Mouse (Mus musculus) intestine, embryonic 15.5 days (tissue): ENCODE data around the gene Hsp90ab1. TPM values are rescaled to one million over a fixed set of nuclear protein-coding genes. Genes with fewer than 3 reads are reported as not detected.

ENCODE experiments used
- ATAC-seq: fragments of 200-750 bp; cut with Nextera tagmentation; 2 replicates; pipeline ENCODE4 v1.8.0; 2017; ENCODE audit warnings: moderate TSS enrichment, moderate library complexity
- H3K27ac ChIP-seq: fragments of 300-500 bp; sonication (generic); 2 replicates; pipeline ENCODE4 v1.5.1; 2015; ENCODE audit warnings: mild to moderate bottlenecking, inconsistent platforms
- H3K27me3 ChIP-seq: fragments of 300-500 bp; sonication (generic); replicated peaks from 2 replicates; pipeline ENCODE4 v1.6.1; 2015; ENCODE audit warnings: inconsistent platforms
- H3K36me3 ChIP-seq: fragments of 300-500 bp; sonication (generic); 2 replicates; pipeline ENCODE4 v1.6.1; 2015; ENCODE audit warnings: inconsistent platforms
- H3K4me1 ChIP-seq: fragments of 300-500 bp; sonication (generic); replicated peaks from 2 replicates; pipeline ENCODE4 v1.6.1; 2015; ENCODE audit warnings: inconsistent platforms
- H3K4me2 ChIP-seq: fragments of 300-500 bp; sonication (generic); replicated peaks from 2 replicates; pipeline ENCODE4 v1.6.1; 2015; ENCODE audit warnings: mild to moderate bottlenecking, inconsistent platforms
- H3K4me3 ChIP-seq: fragments of 300-500 bp; sonication (generic); replicated peaks from 2 replicates; pipeline ENCODE4 v1.5.1; 2015; ENCODE audit warnings: inconsistent platforms
- H3K9ac ChIP-seq: fragments of 300-500 bp; sonication (generic); 2 replicates; pipeline ENCODE4 v1.6.1; 2015; ENCODE audit warnings: inconsistent platforms
- H3K9me3 ChIP-seq: fragments of 300-500 bp; sonication (generic); 2 replicates; pipeline ENCODE4 v1.6.1; 2016; ENCODE audit warnings: inconsistent platforms
- WGBS: fragments of 180-500 bp; shearing (Covaris S2); methylation state at CpG from one replicate; pipeline ENCODE4 v1.1.7; 2015; 5-methylcytosine and 5-hydroxymethylcytosine counted together
- polyA plus RNA-seq: library from polyadenylated mRNA; unstranded; fragments of >200 nt; fragmentation: Nextera tagmentation; extraction: Ambion mirVana; gene quantifications from 2 replicates; pipeline ENCODE4 v1.2.1, GENCODE M21; 2015

The Hsp90ab1 gene
- polyA plus RNA-seq, 1 experiment from 2014 or later: 1,578 TPM

GRCm38 (mm10) chr17:45585725-45586448 is 12.8 kb upstream of the Hsp90ab1 start:
- WGBS: 67% methylated on average over 23 of the region's 23 CpGs
- H3K4me2 ChIP-seq: no peak overlapping the region
- H3K9ac ChIP-seq: peak overlapping the region; percentile 15; the same call in 1 of the 2 replicates
- no peaks in the 10 kb centered on the region for H3K9me3 ChIP-seq
- peak overlapping the region; percentile 80 for H3K27ac ChIP-seq
- no peak overlapping the region for H3K4me3 ChIP-seq
- no peaks in the 10 kb centered on the region for H3K27me3 ChIP-seq
- H3K36me3 ChIP-seq: peaks cover 5% of the 10 kb centered on the region; the same call in 1 of the 2 replicates
- ATAC-seq: no peak
- peaks cover 21% of the 10 kb centered on the region for H3K4me1 ChIP-seq

- Histone ChIP-seq H3K27ac (peak overlapping the region; percentile 80), H3K9me3 (no peaks in the 10 kb centered on the region), H3K4me1 (peaks cover 22% of the 10 kb centered on the region), H3K4me2 (peak overlapping the region; percentile 17; the same call in 1 of the 2 replicates), H3K27me3 (no peaks in the 10 kb centered on the region), H3K36me3 (peaks cover 5% of the 10 kb centered on the region; the same call in 1 of the 2 replicates), H3K9ac (peak overlapping the region; percentile 15; the same call in 1 of the 2 replicates), H3K4me3 (no peak overlapping the region)
- WGBS: 27% methylated on average over 14 of the region's 14 CpGs
- peak; percentile 69 for ATAC-seq
Measured at GRCm38 (mm10) chr17:45584939-45585678, 12.0 kb upstream of the Hsp90ab1 start.

- no peak overlapping the region for H3K4me3 ChIP-seq
- H3K36me3 ChIP-seq: peaks cover 5% of the 10 kb centered on the region; the same call in 1 of the 2 replicates
- peak overlapping the region; percentile 17; the same call in 1 of the 2 replicates for H3K4me2 ChIP-seq
- no peaks in the 10 kb centered on the region for H3K27me3 ChIP-seq
- no peak overlapping the region for H3K9ac ChIP-seq
- no peaks in the 10 kb centered on the region for H3K9me3 ChIP-seq
- peak overlapping the region; percentile 80 for H3K27ac ChIP-seq
- ATAC-seq: peak; percentile 31
- H3K4me1 ChIP-seq: peaks cover 22% of the 10 kb centered on the region
- WGBS: 37% methylated on average over 12 of the region's 12 CpGs
Measured at GRCm38 (mm10) chr17:45584096-45584896, 11.2 kb upstream of the Hsp90ab1 start.

- Histone ChIP-seq H3K4me2 (no peak overlapping the region), H3K4me1 (peaks cover 25% of the 10 kb centered on the region), H3K9ac (no peak overlapping the region), H3K27me3 (no peaks in the 10 kb centered on the region), H3K4me3 (no peak overlapping the region), H3K36me3 (peaks cover 5% of the 10 kb centered on the region; the same call in 1 of the 2 replicates), H3K9me3 (no peaks in the 10 kb centered on the region), H3K27ac (no peak overlapping the region)
- ATAC-seq: no peak
- WGBS: 71% methylated on average over 6 of the region's 6 CpGs
Measured at GRCm38 (mm10) chr17:45582715-45583355, 9.8 kb upstream of the Hsp90ab1 start.

GRCm38 (mm10) chr17:45582188-45582587 is 9.1 kb upstream of the Hsp90ab1 start:
- Histone ChIP-seq H3K9ac (no peak overlapping the region), H3K36me3 (peaks cover 4% of the 10 kb centered on the region; the same call in 1 of the 2 replicates), H3K4me1 (peaks cover 25% of the 10 kb centered on the region), H3K27me3 (no peaks in the 10 kb centered on the region), H3K4me2 (no peak overlapping the region), H3K9me3 (no peaks in the 10 kb centered on the region), H3K4me3 (no peak overlapping the region), H3K27ac (no peak overlapping the region)
- no peak for ATAC-seq
- WGBS: 94% methylated on average over 6 of the region's 6 CpGs

- H3K4me2 ChIP-seq: no peak overlapping the region
- no peak overlapping the region for H3K9ac ChIP-seq
- no peak overlapping the region; the same call in 1 of the 2 replicates for H3K27ac ChIP-seq
- no peaks in the 10 kb centered on the region for H3K9me3 ChIP-seq
- H3K27me3 ChIP-seq: no peaks in the 10 kb centered on the region
- no peak overlapping the region for H3K4me3 ChIP-seq
- 11% methylated on average over 2 of the region's 2 CpGs for WGBS
- 0 out of 2 replicates have a peak, but pooled peaks have one; percentile 29 for ATAC-seq
- no peaks in the 10 kb centered on the region for H3K36me3 ChIP-seq
- peaks cover 25% of the 10 kb centered on the region for H3K4me1 ChIP-seq
Measured at GRCm38 (mm10) chr17:45581567-45581983, 8.5 kb upstream of the Hsp90ab1 start.

GRCm38 (mm10) chr17:45580958-45581477 is 7.9 kb upstream of the Hsp90ab1 start:
- ATAC-seq: peak; percentile 42
- Histone ChIP-seq H3K4me1 (peaks cover 25% of the 10 kb centered on the region), H3K9ac (no peak overlapping the region), H3K4me2 (no peak overlapping the region; the same call in 1 of the 2 replicates), H3K9me3 (no peaks in the 10 kb centered on the region), H3K27me3 (no peaks in the 10 kb centered on the region), H3K4me3 (no peak overlapping the region), H3K36me3 (no peaks in the 10 kb centered on the region), H3K27ac (peak overlapping the region; percentile 32; the same call in 1 of the 2 replicates)
- WGBS: 27% methylated on average over 12 of the region's 12 CpGs

GRCm38 (mm10) chr17:45579554-45579953 is 6.5 kb upstream of the Hsp90ab1 start:
- no peak for ATAC-seq
- H3K27me3 ChIP-seq: no peaks in the 10 kb centered on the region
- H3K4me1 ChIP-seq: peaks cover 20% of the 10 kb centered on the region
- H3K9me3 ChIP-seq: no peaks in the 10 kb centered on the region
- H3K9ac ChIP-seq: no peak overlapping the region
- no peak overlapping the region for H3K27ac ChIP-seq
- no peak overlapping the region for H3K4me2 ChIP-seq
- no peak overlapping the region for H3K4me3 ChIP-seq
- no peaks in the 10 kb centered on the region for H3K36me3 ChIP-seq
- 80% methylated on average over 4 of the region's 4 CpGs for WGBS

GRCm38 (mm10) chr17:45578843-45579242 is 5.8 kb upstream of the Hsp90ab1 start:
- no peaks in the 10 kb centered on the region for H3K9me3 ChIP-seq
- no peak overlapping the region for H3K4me2 ChIP-seq
- no peaks in the 10 kb centered on the region for H3K36me3 ChIP-seq
- no peak overlapping the region for H3K9ac ChIP-seq
- 77% methylated on average over 7 of the region's 7 CpGs for WGBS
- no peak overlapping the region for H3K4me3 ChIP-seq
- peaks cover 19% of the 10 kb centered on the region for H3K4me1 ChIP-seq
- ATAC-seq: no peak
- H3K27me3 ChIP-seq: no peaks in the 10 kb centered on the region
- no peak overlapping the region for H3K27ac ChIP-seq

- H3K27ac ChIP-seq: no peak overlapping the region; the same call in 1 of the 2 replicates
- peaks cover 19% of the 10 kb centered on the region for H3K4me1 ChIP-seq
- H3K27me3 ChIP-seq: no peaks in the 10 kb centered on the region
- H3K36me3 ChIP-seq: no peaks in the 10 kb centered on the region
- no peak overlapping the region for H3K4me3 ChIP-seq
- H3K4me2 ChIP-seq: no peak overlapping the region
- no peaks in the 10 kb centered on the region for H3K9me3 ChIP-seq
- no peak overlapping the region for H3K9ac ChIP-seq
- ATAC-seq: no peak
- 59% methylated on average over 5 of the region's 5 CpGs for WGBS
Measured at GRCm38 (mm10) chr17:45578242-45578641, 5.2 kb upstream of the Hsp90ab1 start.

GRCm38 (mm10) chr17:45575123-45575897 is 2.2 kb upstream of the Hsp90ab1 start:
- 90% methylated on average over 8 of the region's 8 CpGs for WGBS
- Histone ChIP-seq H3K36me3 (peaks cover 12% of the 10 kb centered on the region), H3K4me2 (peak overlapping the region; percentile 78), H3K4me1 (peaks cover 18% of the 10 kb centered on the region), H3K9me3 (no peaks in the 10 kb centered on the region), H3K9ac (peak overlapping the region; percentile 21), H3K27me3 (no peaks in the 10 kb centered on the region), H3K27ac (peak overlapping the region; percentile 96), H3K4me3 (no peak overlapping the region)
- no peak for ATAC-seq
